Mouse (Mus musculus) frontal cortex, adult 2 months (tissue): ENCODE measurements around the gene Tmc8. TPM values are rescaled to one million over a fixed set of nuclear protein-coding genes. Genes with fewer than 3 reads are reported as not detected.
A peak's percentile ranks its signal among the peaks of the same experiment; 100 is the strongest.

Experiments used
- DNase-seq, 2 experiments: peaks; one replicate each; pipeline ENCODE4 v3.0.0; 2022; ENCODE audit warnings: low spot score in 1 of 2; ENCODE audit errors: extremely low spot score in 1 of 2
- polyA plus RNA-seq: library from polyadenylated mRNA; depleted of rRNA; stranded (reverse); fragments of >200 nt; gene quantifications from 2 replicates; pipeline ENCODE4 v1.2.3, GENCODE M21; 2012; rRNA removed

The Tmc8 gene
- 0.42 and 0.50 TPM in 2 replicates for polyA plus RNA-seq

GRCm38 (mm10) chr11:117781993-117782704 lies at the start of gene Tmc8, which contains the start of gene Tmc6:
Gene Tmc8, plus strand, starts transcription at chr11:117782076.
Gene Tmc6, minus strand, starts transcription at chr11:117782198.
- no peak for DNase-seq

DNA sequence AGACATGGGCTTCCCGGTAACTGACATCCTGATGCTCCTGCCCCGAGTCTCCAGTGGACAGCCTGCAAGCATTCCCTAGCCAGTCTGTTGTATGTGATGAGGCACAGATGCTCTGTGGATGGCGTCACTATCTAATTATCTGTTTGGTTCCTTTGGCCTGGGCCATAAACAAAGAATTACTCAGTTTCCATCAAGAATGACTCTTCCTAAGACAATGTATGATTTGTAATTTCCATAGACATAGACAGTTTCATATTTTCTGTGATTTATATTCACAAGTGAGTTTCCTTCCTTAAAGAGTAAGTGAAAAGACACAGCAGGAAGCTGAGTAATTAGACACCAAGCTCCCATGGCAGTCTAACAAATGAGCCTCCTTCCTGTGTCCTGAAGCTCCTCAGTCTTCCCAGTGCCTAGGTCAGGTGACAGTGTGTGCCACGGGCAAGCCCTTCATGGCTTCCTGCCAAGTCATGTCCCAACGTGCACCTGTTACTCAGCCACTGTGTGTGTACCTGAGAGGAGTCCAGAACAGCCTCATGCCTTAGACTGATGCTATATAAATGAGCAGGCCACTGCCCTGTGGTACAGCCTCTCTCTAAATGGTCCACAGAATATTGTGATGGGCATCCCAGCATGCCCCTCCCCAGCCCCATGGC lies 45.7 kb upstream of the Tmc8 start:
- DNase-seq: no peak

DNA sequence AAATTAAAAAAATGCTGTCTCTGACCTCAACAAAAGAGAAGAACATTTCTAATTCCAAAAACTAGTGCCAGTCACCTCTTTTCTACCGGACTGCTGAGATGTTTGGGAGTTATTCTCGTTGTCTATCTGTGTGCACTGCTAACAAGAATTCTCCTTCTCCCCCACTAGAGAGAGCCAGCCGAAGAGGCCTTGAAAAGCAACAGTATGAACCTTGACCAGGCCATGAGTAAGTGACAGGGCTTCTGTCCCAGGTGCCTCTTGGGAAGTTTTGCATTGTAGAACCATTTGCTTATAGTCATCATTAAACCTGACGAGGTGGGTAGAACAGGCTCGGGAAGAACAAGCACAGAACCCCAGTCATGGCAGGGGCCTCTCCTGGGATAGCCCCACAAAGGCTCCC lies 43.8 kb upstream of the Tmc8 start:
- DNase-seq: no peak

DNA sequence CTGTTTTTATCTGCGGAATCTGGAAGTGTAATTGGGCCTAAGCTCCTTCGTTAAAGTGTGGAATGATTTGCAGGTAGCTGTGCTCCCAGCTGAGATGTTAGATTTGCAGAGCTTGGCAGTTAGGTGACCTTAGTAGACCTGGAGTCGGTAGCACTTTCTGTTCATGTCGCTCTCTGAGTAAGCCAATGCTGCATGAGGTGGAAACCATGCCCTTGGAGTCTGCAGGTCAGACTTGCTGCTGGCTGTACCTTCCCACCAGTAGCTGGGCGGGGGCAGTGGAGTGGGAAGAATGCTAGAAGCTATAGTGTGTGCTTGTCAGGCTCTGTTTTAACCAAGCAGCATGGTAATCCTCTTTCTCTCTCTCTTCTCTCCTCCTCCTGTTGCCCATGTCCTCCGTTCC lies 40.7 kb upstream of the Tmc8 start:
- DNase-seq: no peak

DNA sequence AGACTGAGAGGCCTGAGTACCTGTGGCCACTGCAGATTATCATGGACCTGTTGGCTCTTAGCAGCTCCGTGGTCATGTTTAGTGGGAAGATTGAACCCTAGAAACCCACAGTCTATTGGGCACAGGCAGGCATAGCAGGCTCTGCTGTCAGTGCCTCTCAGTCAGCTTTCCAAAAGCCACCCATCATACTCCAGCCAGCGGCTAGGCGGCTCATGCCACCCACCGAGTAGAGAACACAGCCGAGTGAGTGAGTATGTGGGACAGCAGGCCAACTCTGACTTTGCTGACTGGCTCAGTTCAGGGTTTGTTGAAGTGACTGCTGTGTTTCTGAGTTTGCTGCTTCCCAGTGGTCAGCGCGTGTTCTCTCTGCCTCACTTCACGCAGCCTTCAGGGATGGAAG lies 39.6 kb upstream of the Tmc8 start:
- DNase-seq: no peak

GRCm38 (mm10) chr11:117742715-117743114 lies 39.2 kb upstream of the Tmc8 start:
- no peak for DNase-seq

DNA sequence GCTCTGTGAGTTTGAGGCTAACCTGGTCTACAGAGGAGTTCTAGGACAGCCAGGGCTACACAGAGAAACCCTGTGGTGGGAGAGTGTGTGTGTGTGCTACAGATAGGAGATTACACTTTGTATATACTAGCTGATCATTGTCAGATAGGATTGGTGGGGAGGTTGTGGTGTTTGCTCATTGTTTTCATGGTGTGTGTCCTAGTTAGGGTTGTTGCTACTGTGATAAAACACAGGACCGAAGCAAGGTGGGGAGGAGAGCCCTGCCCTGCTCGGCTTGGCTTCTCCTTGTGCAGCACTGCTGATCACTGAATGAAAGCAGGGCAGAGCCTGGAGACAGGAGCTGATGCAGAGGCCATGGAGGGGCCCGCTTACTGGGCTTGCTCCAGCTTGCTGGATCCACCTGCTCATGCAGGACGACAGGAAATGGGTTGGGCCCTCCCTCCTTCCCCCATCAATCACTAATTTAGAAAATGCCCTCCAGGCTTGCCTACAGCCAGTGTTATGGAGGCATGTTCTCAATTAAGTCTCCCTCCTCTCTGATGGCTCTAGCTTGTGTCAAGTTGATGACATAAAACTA lies 38.3 kb upstream of the Tmc8 start:
- no peak for DNase-seq

- DNase-seq: no peak
Measured at GRCm38 (mm10) chr11:117748628-117749027, 33.2 kb upstream of the Tmc8 start.

- peak; percentile 68 to 83 for DNase-seq
Measured at GRCm38 (mm10) chr11:117749414-117749813, 32.5 kb upstream of the Tmc8 start.

- no peak for DNase-seq
Measured at GRCm38 (mm10) chr11:117751544-117751943, 30.3 kb upstream of the Tmc8 start.

DNA sequence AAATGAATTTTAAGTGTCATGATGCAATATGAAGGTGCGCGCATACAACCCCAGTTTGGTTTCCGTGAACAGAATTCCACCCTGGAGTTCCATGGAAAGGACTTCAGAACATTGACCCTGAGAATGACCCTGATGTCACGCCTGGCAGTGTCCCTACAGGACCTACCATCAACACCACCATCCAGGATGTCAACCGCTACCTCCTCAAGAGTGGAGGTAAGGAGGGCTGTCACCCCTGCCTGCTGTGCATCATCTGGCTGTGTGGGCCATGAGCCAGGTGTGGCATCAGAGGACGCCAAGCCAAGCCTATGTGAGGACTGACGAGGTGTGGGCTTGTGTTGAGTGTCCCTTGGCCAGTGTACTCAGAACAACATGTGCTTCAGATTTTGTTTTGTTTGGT lies 26.0 kb upstream of the Tmc8 start:
- DNase-seq: no peak

GRCm38 (mm10) chr11:117759267-117759666 lies 22.6 kb upstream of the Tmc8 start:
- no peak for DNase-seq

GRCm38 (mm10) chr11:117760374-117761119 lies 21.3 kb upstream of the Tmc8 start:
- DNase-seq: peak in 1 of 2 experiments; percentile 48

GRCm38 (mm10) chr11:117761801-117762200 lies 20.1 kb upstream of the Tmc8 start:
- no peak for DNase-seq

DNA sequence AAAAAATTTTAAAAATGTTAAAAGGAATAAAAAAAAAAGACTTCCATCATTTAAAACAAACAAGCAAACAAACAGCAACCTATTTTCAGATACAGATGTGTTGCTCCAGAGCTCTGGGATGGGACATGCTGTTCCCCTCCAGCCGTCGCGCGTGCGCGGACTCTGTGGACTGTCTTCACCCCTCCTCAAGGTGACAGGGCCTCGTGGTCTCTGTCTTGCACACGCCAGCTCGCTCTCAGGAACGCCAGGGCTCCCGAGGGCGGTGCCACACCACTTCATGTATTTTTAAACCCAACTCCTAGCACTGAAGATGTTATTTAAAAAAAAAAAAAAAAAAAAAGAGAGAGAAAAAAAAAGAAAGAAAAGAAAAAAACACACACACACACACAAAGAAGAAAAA lies 19.6 kb upstream of the Tmc8 start:
- no peak for DNase-seq

GRCm38 (mm10) chr11:117764319-117764718 lies 17.6 kb upstream of the Tmc8 start:
- no peak for DNase-seq

GRCm38 (mm10) chr11:117765361-117765760 lies 16.5 kb upstream of the Tmc8 start:
- no peak for DNase-seq

GRCm38 (mm10) chr11:117766275-117766674 lies 15.6 kb upstream of the Tmc8 start:
- DNase-seq: peak in 1 of 2 experiments; percentile 61

DNA sequence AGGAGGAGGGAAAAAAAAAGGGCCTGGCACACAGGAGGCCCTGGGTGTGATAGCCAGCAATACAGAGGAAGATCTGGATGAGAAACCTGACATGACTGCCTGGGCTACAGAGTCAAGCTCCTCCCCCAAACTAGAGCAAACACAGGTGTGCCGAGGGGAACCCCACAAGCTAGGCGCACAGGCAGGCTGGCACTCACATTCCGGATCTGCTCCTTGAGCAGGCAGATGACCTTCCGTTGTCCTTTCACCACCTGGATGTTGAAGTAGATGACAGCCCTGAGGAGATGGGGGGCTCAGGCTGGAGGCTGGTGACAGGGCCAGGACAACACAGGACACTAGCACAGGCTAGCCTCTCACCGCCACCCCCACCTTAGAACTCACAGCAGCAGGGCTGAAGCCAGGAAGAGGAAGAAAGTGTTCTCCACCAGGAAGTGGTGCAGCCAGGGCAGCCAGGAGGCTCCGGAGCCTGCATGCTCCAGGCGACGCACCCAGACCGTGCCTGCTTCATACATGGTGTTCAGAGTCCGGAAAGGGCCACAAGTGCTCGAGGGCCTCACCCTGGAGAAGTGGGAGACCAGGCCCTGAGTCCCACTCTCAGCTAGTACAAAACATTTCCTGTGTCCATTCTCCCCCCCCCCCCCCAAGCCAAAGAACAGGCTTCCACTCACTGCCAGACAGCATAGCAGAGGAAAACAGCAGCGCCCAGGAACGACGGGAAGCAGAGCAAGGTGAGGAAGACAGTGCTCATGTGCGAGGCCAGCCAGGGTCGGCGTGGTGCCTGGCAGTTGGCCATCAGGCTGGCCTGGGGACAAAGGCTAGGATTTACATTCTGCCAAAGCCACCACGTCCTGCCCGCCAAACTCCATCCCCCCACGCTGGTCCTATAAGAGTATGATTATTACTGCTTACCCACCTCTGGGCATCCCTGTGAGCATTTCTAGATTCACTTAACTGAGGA lies 12.9 kb upstream of the Tmc8 start:
- DNase-seq: no peak

- no peak for DNase-seq
Measured at GRCm38 (mm10) chr11:117769683-117770047, 12.2 kb upstream of the Tmc8 start.
